Mouse (Mus musculus): ENCODE data around the gene Gm10134. TPM values are rescaled to one million over a fixed set of nuclear protein-coding genes. Genes with fewer than 3 reads are reported as not detected.

Gene Gm10134
- 1.0 TPM for polyA plus RNA-seq (2017; shearing (Covaris generic))

GRCm38 (mm10) chr2:28505795-28506194 lies at the start of gene Gm10134:
TSS of gene Gm10134 (plus strand) at chr2:28506095.

GRCm38 (mm10) chr2:28465836-28466518 lies 39.9 kb upstream of the Gm10134 start, which contains the start of gene 1700007K13Rik:
TSS of gene 1700007K13Rik (minus strand) at chr2:28466332.

GRCm38 (mm10) chr2:28467860-28468485 lies 37.9 kb upstream of the Gm10134 start, which contains the start of gene Mrps2:
TSS of gene Mrps2 (plus strand) at chr2:28468066.

GRCm38 (mm10) chr2:28496671-28497070 lies 9.2 kb upstream of the Gm10134 start, which contains the start of gene Gbgt1:
TSS of gene Gbgt1 (plus strand) at chr2:28496891.

GRCm38 (mm10) chr2:28512798-28513401 lies 7.0 kb downstream of the Gm10134 start, which contains the start of gene Ralgds:
TSS of gene Ralgds (plus strand) at chr2:28513125.

Other genes starting within 250 kb of the Gm10134 start
- gene Ppp1r26, start 59.3 kb upstream of the Gm10134 start, polyA plus RNA-seq (2017; shearing (Covaris generic)), result 0.10 TPM
- not detected for gene 1700007K13Rik, start 39.8 kb upstream of the Gm10134 start, polyA plus RNA-seq (2017; shearing (Covaris generic))
- 36.1 TPM for gene Mrps2, start 38.0 kb upstream of the Gm10134 start, polyA plus RNA-seq (2017; shearing (Covaris generic))
- not detected for gene Gbgt1, start 9.2 kb upstream of the Gm10134 start, polyA plus RNA-seq (2017; shearing (Covaris generic))
- 33.8 TPM for gene Ralgds, start 7.0 kb downstream of the Gm10134 start, polyA plus RNA-seq (2017; shearing (Covaris generic))
- gene Cel, start 57.3 kb downstream of the Gm10134 start, polyA plus RNA-seq (2017; shearing (Covaris generic)), result not detected
- 24.1 TPM for gene Gtf3c5, start 77.7 kb downstream of the Gm10134 start, polyA plus RNA-seq (2017; shearing (Covaris generic))
- gene Gfi1b, start 115.9 kb downstream of the Gm10134 start, polyA plus RNA-seq (2017; shearing (Covaris generic)), result not detected
- 34.0 TPM for gene Tsc1, start 135.1 kb downstream of the Gm10134 start, polyA plus RNA-seq (2017; shearing (Covaris generic))
- gene Spaca9, start 193.6 kb downstream of the Gm10134 start, polyA plus RNA-seq (2017; shearing (Covaris generic)), result not detected
- gene Ak8, start 194.1 kb downstream of the Gm10134 start, polyA plus RNA-seq (2017; shearing (Covaris generic)), result not detected

Data from CD4-positive, CD25-positive, alpha-beta regulatory T cell (primary cell).